Comparison of ENCODE assay signal across 17 mouse cellular contexts in the genomic region with DNA sequence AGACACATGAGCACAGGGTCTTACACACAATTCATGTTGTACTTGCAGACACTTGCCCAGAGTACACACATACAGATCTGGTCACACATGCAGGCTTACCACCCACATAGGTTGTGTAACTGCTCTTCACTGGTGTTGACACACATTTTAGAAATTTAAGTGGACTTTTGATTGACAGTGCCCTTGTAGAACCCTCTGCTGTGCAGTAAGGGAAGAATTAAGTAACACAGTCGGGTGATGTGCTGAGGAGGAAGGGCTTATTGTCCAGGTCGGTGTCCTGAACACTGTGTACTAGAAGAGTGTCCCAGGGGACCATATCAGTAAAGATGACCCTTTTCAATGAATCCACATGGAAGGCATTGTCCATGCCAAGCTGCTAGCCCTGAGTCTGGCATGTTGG. TPM values are rescaled to one million over a fixed set of nuclear protein-coding genes. Genes with fewer than 3 reads are reported as not detected.
"Had no signal": no experiment of that assay in that cellular context is flagged by ENCODE, and none has a peak within 500 bp of the region (broad histone marks: within the 10 kb centered on the region; RNA-seq: fewer than 3 reads in every experiment).

No protein-coding gene starts in this region.

- H3K9ac ChIP-seq: liver, embryonic 15.5 days; lung, embryonic 15.5 days had no signal

- H3K4me2 ChIP-seq: liver, embryonic 15.5 days; lung, embryonic 15.5 days; midbrain, embryonic 11.5 days had no signal

- H3K9me3 ChIP-seq: liver, embryonic 15.5 days; lung, embryonic 15.5 days had no signal

- DNase-seq: kidney, adult 2 months; kidney, postnatal 25 days; layer of hippocampus, adult 9-11 months; lung, postnatal 14 days; lung, postnatal 4 days; midbrain, embryonic 14.5 days; right cerebral cortex, postnatal 4 days; thymus, adult 2 months; thymus, postnatal 14 days; thymus, postnatal 4 days had no signal

- H3K36me3 ChIP-seq: liver, embryonic 15.5 days; lung, embryonic 15.5 days had no signal

- H3K27ac ChIP-seq: kidney, postnatal 0 days; layer of hippocampus, adult 2 months; liver, embryonic 15.5 days; lung, embryonic 15.5 days; stomach, postnatal 0 days had no signal

- H3K4me3 ChIP-seq: layer of hippocampus, adult 2 months; liver, embryonic 15.5 days; lung, embryonic 15.5 days had no signal

RNA-seq across cellular contexts. Expression of gene Gp1bb, which starts 28.3 kb away (rescaled TPM):
- polyA plus RNA-seq: liver, adult 2 months had no signal

RNA-seq across cellular contexts. Expression of gene Gm49601, which starts 32.3 kb away (rescaled TPM):
- polyA plus RNA-seq: liver, adult 2 months had no signal
